Mouse (Mus musculus): ENCODE results near the gene Tmem169.

DNA sequence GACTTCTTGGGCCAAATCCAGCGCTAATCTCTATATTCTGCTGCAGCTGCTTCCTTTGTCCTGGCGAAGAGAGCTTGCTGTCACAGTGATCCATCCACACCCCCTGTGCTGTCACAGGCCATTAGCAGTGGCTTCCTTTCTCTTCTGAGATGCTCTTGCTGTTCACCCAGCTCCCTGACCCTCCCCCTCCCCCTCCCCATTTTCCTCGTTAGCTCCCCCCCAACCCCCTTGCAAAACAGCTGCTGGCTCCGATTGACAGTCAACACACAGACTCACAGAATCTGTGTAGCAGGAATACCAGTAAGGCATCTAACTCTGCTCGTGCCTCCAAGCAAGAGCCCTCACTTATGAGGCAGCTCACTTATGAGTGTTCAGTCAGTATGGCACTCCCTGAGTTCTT, 2.7 kb downstream of the Tmem169 start:
- TF ChIP-seq POLR2A (IDR thresholded peaks at IDR 0.05; ENCODE audit: extremely low read depth, insufficient read depth, low read length) (no peak), CTCF (IDR thresholded peaks at IDR 0.05; ENCODE audit: extremely low read depth, insufficient read depth, low read length) (no peak)
